In the genomic region with DNA sequence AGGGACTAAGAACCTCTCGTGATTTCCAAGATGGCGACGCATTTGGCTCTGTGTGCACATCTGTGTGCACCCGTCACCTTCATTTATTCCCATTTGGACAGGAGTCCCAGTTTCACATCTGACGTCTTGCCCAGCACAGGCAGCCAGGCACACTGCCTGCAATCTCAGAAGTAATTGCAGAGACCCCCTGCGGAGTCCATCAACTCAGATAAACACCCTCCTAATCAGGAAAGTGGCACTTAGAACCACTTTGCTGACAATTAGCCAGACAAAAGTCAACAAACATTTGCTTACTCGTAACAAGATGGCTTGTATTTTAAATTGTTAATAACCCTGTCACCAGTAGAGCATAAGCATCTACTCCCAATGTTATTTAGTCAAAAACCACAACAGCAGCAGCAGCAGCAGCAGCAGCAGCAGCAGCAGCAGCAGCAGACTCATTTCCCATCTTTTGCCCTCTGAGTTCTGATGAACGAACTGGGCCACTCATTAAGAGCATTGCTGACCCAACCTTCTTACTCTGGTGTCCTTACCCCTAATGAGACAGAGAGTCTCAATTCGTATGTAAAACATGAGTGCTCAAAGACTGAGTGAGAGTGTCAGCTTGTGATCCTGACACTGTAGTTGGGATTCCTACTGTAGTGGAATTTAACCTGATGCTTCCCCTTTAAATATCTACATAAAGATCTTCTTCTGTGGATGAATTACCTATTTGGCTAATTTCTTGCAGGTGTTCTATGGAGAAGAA, we compare ENCODE assay signal across 16 mouse cellular contexts. TPM values are rescaled to one million over a fixed set of nuclear protein-coding genes. Genes with fewer than 3 reads are reported as not detected.
A peak's percentile ranks its signal among the peaks of the same experiment; 100 is the strongest.
DNase-seq lines count a peak whose midpoint lies in the region; ATAC-seq lines count a peak whose summit lies in the region.
"Had no signal": no experiment of that assay in that cellular context is flagged by ENCODE, and none has a peak within 500 bp of the region (broad histone marks: within the 10 kb centered on the region; RNA-seq: fewer than 3 reads in every experiment).

No protein-coding gene starts in this region.

- ATAC-seq in forebrain, embryonic 12.5 days (ENCODE audit: low FRiP score): peak; percentile 36; the same call in 1 of the 2 replicates
- no peak; the same call in 1 of the 2 replicates for ATAC-seq in midbrain, embryonic 13.5 days
- ATAC-seq: inflammation-experienced regulatory T-cells, adult 6 months had no signal

- 35% methylated on average over 9 of the region's 9 CpGs for WGBS in forebrain, embryonic 12.5 days
- WGBS in midbrain, embryonic 13.5 days: 45% methylated on average over 9 of the region's 9 CpGs

- DNase-seq in embryo, embryonic 10 days (ENCODE audit: low spot score): peak; percentile 5
- DNase-seq in embryo, embryonic 11 days: no peak
- DNase-seq in ES-CJ7 (ENCODE audit: low read depth, low spot score): peak; percentile 69
- DNase-seq in yolk sac, embryonic 10.5 days (ENCODE audit: low spot score): no peak
- no peak for DNase-seq in thymus, adult 18-20 months
- no peak for DNase-seq in heart, adult 9 months (ENCODE audit: low spot score in 2 of 2)
- DNase-seq: layer of hippocampus, postnatal 36 days; lung, postnatal 14 days had no signal

- H3K36me3 ChIP-seq in forebrain, embryonic 12.5 days (replicated peaks): no peaks in the 10 kb centered on the region
- H3K36me3 ChIP-seq in midbrain, embryonic 13.5 days: no peaks in the 10 kb centered on the region
- H3K36me3 ChIP-seq: heart, embryonic 13.5 days had no signal

- no peaks in the 10 kb centered on the region for H3K9me3 ChIP-seq in forebrain, embryonic 12.5 days
- H3K9me3 ChIP-seq in midbrain, embryonic 13.5 days: no peaks in the 10 kb centered on the region
- H3K9me3 ChIP-seq: heart, embryonic 13.5 days had no signal

- H3K4me2 ChIP-seq in forebrain, embryonic 12.5 days: peak overlapping the region; percentile 40; the same call in 1 of the 2 replicates
- H3K4me2 ChIP-seq in midbrain, embryonic 13.5 days (replicated peaks): peak overlapping the region; percentile 44

- H3K27ac ChIP-seq in forebrain, embryonic 12.5 days: 0 out of 2 replicates have a peak overlapping the region, but pooled peaks have one; percentile 42
- peak overlapping the region; percentile 25; the same call in 1 of the 2 replicates for H3K27ac ChIP-seq in midbrain, embryonic 13.5 days
- H3K27ac ChIP-seq: heart, embryonic 13.5 days; kidney, postnatal 0 days had no signal

- no peak overlapping the region for H3K4me3 ChIP-seq in forebrain, embryonic 12.5 days (replicated peaks)
- H3K4me3 ChIP-seq in midbrain, embryonic 13.5 days (replicated peaks): no peak overlapping the region
- H3K4me3 ChIP-seq: heart, embryonic 13.5 days had no signal

- H3K9ac ChIP-seq in forebrain, embryonic 12.5 days: no peak overlapping the region
- H3K9ac ChIP-seq in midbrain, embryonic 13.5 days (replicated peaks): no peak overlapping the region
- H3K9ac ChIP-seq: heart, embryonic 13.5 days had no signal

- H3K27me3 ChIP-seq in forebrain, embryonic 12.5 days: no peaks in the 10 kb centered on the region; the same call in 1 of the 2 replicates
- 0 out of 2 replicates have a peak, but pooled peaks cover 2% of the 10 kb centered on the region for H3K27me3 ChIP-seq in midbrain, embryonic 13.5 days

- peaks cover 19% of the 10 kb centered on the region for H3K4me1 ChIP-seq in forebrain, embryonic 12.5 days
- H3K4me1 ChIP-seq in midbrain, embryonic 13.5 days (replicated peaks): peaks cover 21% of the 10 kb centered on the region

RNA-seq across cellular contexts. Expression of gene Dytn, which starts 19.4 kb away (rescaled TPM):
- not detected in 2 replicates for polyA plus RNA-seq in forebrain, embryonic 12.5 days (2016; fragmentation: Nextera tagmentation; extraction: Ambion mirVana)
- not detected in 2 replicates for polyA plus RNA-seq in midbrain, embryonic 13.5 days (2015; fragmentation: Nextera tagmentation; extraction: Ambion mirVana)
- polyA plus RNA-seq: heart, embryonic 13.5 days; inflammation-experienced regulatory T-cells, adult 6 months; kidney, postnatal 0 days; liver, adult 2 months; spleen, adult 2 months; thymus, postnatal 0 days had no signal

RNA-seq across cellular contexts. Expression of gene Gm39653, which starts 51.6 kb away (rescaled TPM):
- not detected in 2 replicates for polyA plus RNA-seq in forebrain, embryonic 12.5 days (2016; fragmentation: Nextera tagmentation; extraction: Ambion mirVana)
- not detected in 2 replicates for polyA plus RNA-seq in midbrain, embryonic 13.5 days (2015; fragmentation: Nextera tagmentation; extraction: Ambion mirVana)
- polyA plus RNA-seq: heart, embryonic 13.5 days; inflammation-experienced regulatory T-cells, adult 6 months; kidney, postnatal 0 days; liver, adult 2 months; spleen, adult 2 months; thymus, postnatal 0 days had no signal

Comparison
In these comparisons a context has a peak if more than half of its experiments do, and no peak if none do; other contexts are left out.
1. DNase-seq: peak in embryo, embryonic 10 days (single experiment) and ES-CJ7 (single experiment); none in embryo, embryonic 11 days (single experiment), yolk sac, embryonic 10.5 days (single experiment), thymus, adult 18-20 months (0 of 2) and heart, adult 9 months (0 of 2).